Comparison of ENCODE assay signal across 8 mouse cellular contexts in the genomic region with DNA sequence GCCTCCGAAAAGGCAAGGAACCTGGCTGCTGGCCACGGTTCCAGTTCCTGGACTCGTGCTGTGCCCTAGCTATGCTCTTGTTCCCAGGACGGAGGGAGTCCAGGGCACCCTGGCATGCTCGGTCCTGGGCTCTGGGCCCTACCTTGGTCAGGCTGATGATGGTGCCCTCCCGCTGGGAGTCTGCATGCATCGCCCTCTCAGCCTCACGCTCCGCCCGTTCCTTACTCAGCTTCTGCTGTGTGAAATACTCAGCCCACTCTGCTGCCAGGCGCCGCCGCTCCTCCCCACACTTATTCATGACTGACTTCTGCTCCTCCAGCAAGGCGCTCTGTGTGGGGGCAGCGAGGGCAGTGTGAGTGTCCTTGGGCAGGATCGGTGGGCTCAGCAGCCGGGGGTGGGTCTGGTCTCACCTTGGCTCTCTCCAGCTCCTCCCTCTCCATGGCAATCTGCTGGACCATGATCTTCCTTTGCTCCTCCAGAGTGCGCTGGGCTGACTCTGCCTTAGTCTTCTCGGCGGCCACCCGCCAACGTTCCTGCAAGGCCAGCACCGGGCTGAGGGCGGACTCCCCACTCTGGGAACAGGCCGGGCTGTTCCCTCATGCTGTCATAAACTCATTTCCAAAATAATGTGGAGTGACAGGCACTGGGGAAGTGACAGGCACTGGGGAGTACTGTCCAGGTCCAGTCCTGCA. TPM values are rescaled to one million over a fixed set of nuclear protein-coding genes. Genes with fewer than 3 reads are reported as not detected.
A peak's percentile ranks its signal among the peaks of the same experiment; 100 is the strongest.
DNase-seq lines count a peak whose midpoint lies in the region; TF ChIP-seq lines count a peak whose summit lies in the region.

No protein-coding gene starts in this region.

- TF ChIP-seq CTCF in layer of hippocampus, adult 2 months (conservative IDR thresholded peaks at IDR 0.05) = no peak

- H3K36me3 ChIP-seq in macrophage (ENCODE audit: inconsistent target) = peaks cover 21% of the 10 kb centered on the region; the same call in 1 of the 2 replicates

- peak overlapping the region; percentile 87 for H3K27ac ChIP-seq in layer of hippocampus, adult 2 months
- H3K27ac ChIP-seq in macrophage = peak overlapping the region; percentile 45; the same call in 1 of the 2 replicates

- no peaks in the 10 kb centered on the region for H3K79me2 ChIP-seq in macrophage (ENCODE audit: inconsistent target)

- 77% methylated on average over 23 of the region's 25 CpGs for WGBS in macrophage (ENCODE audit: missing documents)

- DNase-seq in adrenal gland, postnatal 25 days = peak; percentile 28
- DNase-seq in adrenal gland, postnatal 10 days = no peak
- DNase-seq in right cerebral cortex, adult 18-20 months = peak; percentile 88
- no peak for DNase-seq in right cerebral cortex, postnatal 4 days
- DNase-seq in layer of hippocampus, adult 2 months (ENCODE audit: low spot score in 2 of 2) = peak; percentile 61 to 63
- no peak for DNase-seq in natural killer cell, adult 2 months (ENCODE audit: low spot score in 2 of 2)
- DNase-seq in heart, postnatal 14 days = no peak

- H3K4me3 ChIP-seq in layer of hippocampus, adult 2 months = peak overlapping the region; percentile 26; the same call in 1 of the 2 replicates
- no peak overlapping the region for H3K4me3 ChIP-seq in macrophage (ENCODE audit: inconsistent target)

- intact Hi-C loops in heart, postnatal 14 days (cut with DNase I) = no loop called here

RNA-seq across cellular contexts. Expression of gene Mrpl38, which starts 7.8 kb away (rescaled TPM):
- total RNA-seq in adrenal gland, postnatal 25 days (2021) = 86.5 and 103 TPM in 2 replicates
- total RNA-seq in adrenal gland, postnatal 10 days (2021) = 10 to 100 TPM; 86.8 to 94.1 TPM
- total RNA-seq in layer of hippocampus, adult 2 months (2021) = 10 to 100 TPM; 64.6 to 66.8 TPM
- total RNA-seq in macrophage (2018; cell fraction: chromatin; rRNA removed) = 10 to 100 TPM in 25 of 26 experiments, 1 to 10 TPM in 1; 9.0 to 74.1 (median 28.7) TPM
- total RNA-seq in macrophage (2018; cell fraction: cytosol; rRNA removed) = 10 to 100 TPM; 12.5 to 23.6 (median 18.4) TPM
- 10 to 100 TPM; 11.5 to 41.9 (median 19.3) TPM for total RNA-seq in macrophage (2018; cell fraction: nucleus; rRNA removed)
- polyA plus RNA-seq in macrophage (2018) = 13.6 to 25.3 TPM (median 20.3 TPM) in 3 replicates
- total RNA-seq in heart, postnatal 14 days (2021) = 10 to 100 TPM; 55.5 to 56.3 TPM

RNA-seq across cellular contexts. Expression of gene Trim65, which starts 15.5 kb away (rescaled TPM):
- 12.2 and 12.9 TPM in 2 replicates for total RNA-seq in adrenal gland, postnatal 25 days (2021)
- 1 to 10 TPM; 6.3 to 8.1 TPM for total RNA-seq in adrenal gland, postnatal 10 days (2021)
- total RNA-seq in layer of hippocampus, adult 2 months (2021) = 1 to 10 TPM; 6.9 to 7.7 TPM
- total RNA-seq in macrophage (2018; cell fraction: chromatin; rRNA removed) = 10 to 100 TPM in 16 of 26 experiments, 1 to 10 TPM in 10; 1.2 to 43.9 (median 15.0) TPM
- 10 to 100 TPM in 19 of 26 experiments, 1 to 10 TPM in 7; 3.0 to 20.3 (median 14.2) TPM for total RNA-seq in macrophage (2018; cell fraction: cytosol; rRNA removed)
- 10 to 100 TPM in 14 of 26 experiments, 1 to 10 TPM in 12; 1.5 to 45.2 (median 10.3) TPM for total RNA-seq in macrophage (2018; cell fraction: nucleus; rRNA removed)
- polyA plus RNA-seq in macrophage (2018) = 12.2 to 14.3 TPM (median 12.8 TPM) in 3 replicates
- 1 to 10 TPM; 7.3 to 8.2 TPM for total RNA-seq in heart, postnatal 14 days (2021)

RNA-seq across cellular contexts. Expression of gene Trim47, which starts 19.4 kb away (rescaled TPM):
- 17.1 and 20.2 TPM in 2 replicates for total RNA-seq in adrenal gland, postnatal 25 days (2021)
- total RNA-seq in adrenal gland, postnatal 10 days (2021) = 10 to 100 TPM; 23.2 to 24.5 TPM
- total RNA-seq in layer of hippocampus, adult 2 months (2021) = 1 to 10 TPM; 4.6 to 7.2 TPM
- total RNA-seq in macrophage (2018; cell fraction: chromatin; rRNA removed) = 10 to 100 TPM in 11 of 26 experiments, 1 to 10 TPM in 15; 1.1 to 35.8 (median 9.0) TPM
- 10 to 100 TPM in 13 of 26 experiments, 1 to 10 TPM in 13; 3.1 to 35.0 (median 9.6) TPM for total RNA-seq in macrophage (2018; cell fraction: cytosol; rRNA removed)
- 10 to 100 TPM in 10 of 26 experiments, 1 to 10 TPM in 16; 1.6 to 45.0 (median 8.9) TPM for total RNA-seq in macrophage (2018; cell fraction: nucleus; rRNA removed)
- 9.4 to 36.9 TPM (median 26.2 TPM) in 3 replicates for polyA plus RNA-seq in macrophage (2018)
- 10 to 100 TPM; 46.3 to 46.9 TPM for total RNA-seq in heart, postnatal 14 days (2021)

RNA-seq across cellular contexts. Expression of gene Fbf1, which starts 21.5 kb away (rescaled TPM):
- total RNA-seq in adrenal gland, postnatal 25 days (2021) = 47.4 and 53.0 TPM in 2 replicates
- 10 to 100 TPM; 26.5 to 34.4 TPM for total RNA-seq in adrenal gland, postnatal 10 days (2021)
- total RNA-seq in layer of hippocampus, adult 2 months (2021) = 10 to 100 TPM; 91.6 to 96.4 TPM
- 100 to 1,000 TPM in 2 of 26 experiments, 10 to 100 TPM in 24; 19.5 to 111 (median 65.2) TPM for total RNA-seq in macrophage (2018; cell fraction: chromatin; rRNA removed)
- 10 to 100 TPM in 20 of 26 experiments, 1 to 10 TPM in 6; 5.8 to 21.6 (median 11.8) TPM for total RNA-seq in macrophage (2018; cell fraction: cytosol; rRNA removed)
- 10 to 100 TPM; 14.8 to 73.7 (median 33.2) TPM for total RNA-seq in macrophage (2018; cell fraction: nucleus; rRNA removed)
- 13.2 to 15.0 TPM (median 14.6 TPM) in 3 replicates for polyA plus RNA-seq in macrophage (2018)
- 10 to 100 TPM; 15.1 to 17.2 TPM for total RNA-seq in heart, postnatal 14 days (2021)

RNA-seq across cellular contexts. Expression of gene Ten1, which starts 52.2 kb away (rescaled TPM):
- 21.5 and 27.1 TPM in 2 replicates for total RNA-seq in adrenal gland, postnatal 25 days (2021)
- total RNA-seq in adrenal gland, postnatal 10 days (2021) = 10 to 100 TPM; 17.8 to 24.4 TPM
- 10 to 100 TPM; 39.6 to 40.1 TPM for total RNA-seq in layer of hippocampus, adult 2 months (2021)
- 10 to 100 TPM in 20 of 26 experiments, 1 to 10 TPM in 6; 6.3 to 33.7 (median 13.2) TPM for total RNA-seq in macrophage (2018; cell fraction: chromatin; rRNA removed)
- total RNA-seq in macrophage (2018; cell fraction: cytosol; rRNA removed) = 10 to 100 TPM; 38.0 to 74.1 (median 59.3) TPM
- 10 to 100 TPM in 23 of 26 experiments, 1 to 10 TPM in 3; 6.3 to 29.9 (median 20.8) TPM for total RNA-seq in macrophage (2018; cell fraction: nucleus; rRNA removed)
- 35.1 to 61.5 TPM (median 55.2 TPM) in 3 replicates for polyA plus RNA-seq in macrophage (2018)
- 10 to 100 TPM; 22.2 to 27.0 TPM for total RNA-seq in heart, postnatal 14 days (2021)

Comparison
In these comparisons a context has a peak if more than half of its experiments do, and no peak if none do; other contexts are left out.
1. DNase-seq: peak in adrenal gland, postnatal 25 days (single experiment), right cerebral cortex, adult 18-20 months (single experiment) and layer of hippocampus, adult 2 months (2 of 2); none in adrenal gland, postnatal 10 days (single experiment), right cerebral cortex, postnatal 4 days (single experiment), natural killer cell, adult 2 months (0 of 2) and heart, postnatal 14 days (0 of 2).